Mouse (Mus musculus) limb, embryonic 14.5 days (tissue): Measurements from ENCODE around the gene Hexim1. TPM values are rescaled to one million over a fixed set of nuclear protein-coding genes. Genes with fewer than 3 reads are reported as not detected.
A peak's percentile ranks its signal among the peaks of the same experiment; 100 is the strongest.

ENCODE experiments used
- ATAC-seq: fragments of 200-750 bp; cut with Nextera tagmentation; 2 replicates; pipeline ENCODE4 v1.8.0; 2017; ENCODE audit warnings: low read depth, moderate number of reproducible peaks, moderate TSS enrichment; ENCODE audit not compliant: low FRiP score
- DNase-seq: peaks from one replicate; pipeline ENCODE4 v3.0.0-alpha.2; 2015; ENCODE audit warnings: low spot score
- H3K27ac ChIP-seq: fragments of 300-500 bp; sonication (generic); replicated peaks from 2 replicates; pipeline ENCODE4 v1.5.1; 2014; ENCODE audit warnings: low read depth, mild to moderate bottlenecking, low read length, moderate library complexity, mixed read lengths
- H3K27me3 ChIP-seq: fragments of 300-500 bp; sonication (generic); 2 replicates; pipeline ENCODE4 v1.6.1; 2014; ENCODE audit warnings: low read length, mixed read lengths; ENCODE audit not compliant: control insufficient read depth, insufficient read depth
- H3K36me3 ChIP-seq: fragments of 300-500 bp; sonication (generic); 2 replicates; pipeline ENCODE4 v1.6.1; 2014; ENCODE audit warnings: mild to moderate bottlenecking, low read length, moderate library complexity, mixed read lengths; ENCODE audit not compliant: control insufficient read depth, insufficient read depth
- H3K4me1 ChIP-seq: fragments of 300-500 bp; sonication (generic); 2 replicates; pipeline ENCODE4 v1.6.1; 2014; ENCODE audit warnings: antibody characterized with exemption, low read length, mixed read lengths; ENCODE audit not compliant: control insufficient read depth, insufficient read depth
- H3K4me2 ChIP-seq: fragments of 300-500 bp; sonication (generic); replicated peaks from 2 replicates; pipeline ENCODE4 v1.6.1; 2014; ENCODE audit warnings: low read depth, mild to moderate bottlenecking, low read length, moderate library complexity; ENCODE audit not compliant: severe bottlenecking
- H3K4me3 ChIP-seq: fragments of 300-500 bp; sonication (generic); replicated peaks from 2 replicates; pipeline ENCODE4 v1.5.1; 2014; ENCODE audit warnings: low read length
- H3K9ac ChIP-seq: fragments of 300-500 bp; sonication (generic); 2 replicates; pipeline ENCODE4 v1.6.1; 2014; ENCODE audit warnings: mild to moderate bottlenecking, low read depth, low read length, moderate library complexity; ENCODE audit not compliant: severe bottlenecking
- H3K9me3 ChIP-seq: fragments of 300-500 bp; sonication (generic); 2 replicates; pipeline ENCODE4 v1.6.1; 2016; ENCODE audit warnings: low read length; ENCODE audit not compliant: control insufficient read depth
- POLR2A ChIP-seq: fragments of 200-500 bp; IDR thresholded peaks from 2 replicates; pipeline ENCODE4 v1.8.0; 2012; ENCODE audit warnings: inconsistent platforms, mild to moderate bottlenecking, moderate library complexity, borderline replicate concordance; ENCODE audit not compliant: insufficient read depth, insufficient read length; ENCODE audit errors: extremely low read depth
- WGBS: fragments of 180-500 bp; shearing (Covaris S2); extraction: QIAGEN DNeasy Blood & Tissue Kit; methylation state at CpG from one replicate; pipeline ENCODE4 v1.1.7; 2014; 5-methylcytosine and 5-hydroxymethylcytosine counted together
- polyA plus RNA-seq, 2 experiments: library from polyadenylated mRNA; depleted of rRNA in 1 of 2; stranded (reverse) in 1 of 2; unstranded in 1 of 2; fragments of >200 nt; fragmentation: Nextera tagmentation in 1 of 2; extraction: Ambion mirVana in 1 of 2; gene quantifications; 2 replicates each; pipeline versions ENCODE4 v1.2.1 to v1.2.3; 2012 to 2014

The Hexim1 gene
- polyA plus RNA-seq, 2 experiments: 7.5 to 21.1 TPM

GRCm38 (mm10) chr11:103133456-103134185 is 17.6 kb downstream of the Hexim1 start:
- H3K4me2 ChIP-seq: peak overlapping the region; percentile 55
- H3K27me3 ChIP-seq: no peaks in the 10 kb centered on the region
- ATAC-seq (no peak), DNase-seq (no peak)
- H3K36me3 ChIP-seq: peaks cover 4% of the 10 kb centered on the region
- TF ChIP-seq POLR2A: no peak
- H3K9ac ChIP-seq: peak overlapping the region; percentile 52
- 55% methylated on average over 6 of the region's 6 CpGs for WGBS
- no peaks in the 10 kb centered on the region for H3K9me3 ChIP-seq
- H3K27ac ChIP-seq: peak overlapping the region; percentile 76
- H3K4me1 ChIP-seq: peaks cover 23% of the 10 kb centered on the region
- H3K4me3 ChIP-seq: peak overlapping the region; percentile 100

GRCm38 (mm10) chr11:103134221-103134620 is 18.2 kb downstream of the Hexim1 start:
- H3K4me3 ChIP-seq: no peak overlapping the region
- H3K4me1 ChIP-seq: peaks cover 23% of the 10 kb centered on the region
- peaks cover 10% of the 10 kb centered on the region for H3K36me3 ChIP-seq
- 75% methylated on average over 3 of the region's 3 CpGs for WGBS
- ATAC-seq (no peak), DNase-seq (peak; percentile 25)
- no peaks in the 10 kb centered on the region for H3K9me3 ChIP-seq
- H3K9ac ChIP-seq: no peak overlapping the region; the same call in 1 of the 2 replicates
- H3K27me3 ChIP-seq: no peaks in the 10 kb centered on the region
- no peak for TF ChIP-seq POLR2A
- H3K27ac ChIP-seq: 0 out of 2 replicates have a peak overlapping the region, but pooled peaks have one; percentile 39
- H3K4me2 ChIP-seq: peak overlapping the region; percentile 55; the same call in 1 of the 2 replicates

GRCm38 (mm10) chr11:103136039-103136577 is 20.1 kb downstream of the Hexim1 start:
- no peak for TF ChIP-seq POLR2A
- DNase-seq (no peak), ATAC-seq (no peak)
- no peak overlapping the region for H3K4me3 ChIP-seq
- no peaks in the 10 kb centered on the region for H3K27me3 ChIP-seq
- H3K4me1 ChIP-seq: peaks cover 18% of the 10 kb centered on the region
- H3K36me3 ChIP-seq: peaks cover 21% of the 10 kb centered on the region
- no peak overlapping the region for H3K9ac ChIP-seq
- no peak overlapping the region for H3K27ac ChIP-seq
- H3K9me3 ChIP-seq: no peaks in the 10 kb centered on the region
- no peak overlapping the region for H3K4me2 ChIP-seq
- WGBS: 90% methylated on average over 8 of the region's 8 CpGs

- 84% methylated on average over 14 of the region's 14 CpGs for WGBS
- peak overlapping the region; percentile 67 for H3K27ac ChIP-seq
Observed at GRCm38 (mm10) chr11:103139951-103140762, 24.1 kb downstream of the Hexim1 start.

GRCm38 (mm10) chr11:103140763-103141100 is 24.7 kb downstream of the Hexim1 start:
- Histone ChIP-seq H3K4me1 (peaks cover 28% of the 10 kb centered on the region), H3K4me2 (no peak overlapping the region), H3K27ac (peak overlapping the region; percentile 67), H3K27me3 (no peaks in the 10 kb centered on the region), H3K36me3 (peaks cover 21% of the 10 kb centered on the region), H3K9me3 (no peaks in the 10 kb centered on the region), H3K9ac (no peak overlapping the region), H3K4me3 (no peak overlapping the region)
- no peak for DNase-seq
- TF ChIP-seq POLR2A: no peak
- no peak for ATAC-seq
- 57% methylated on average over 6 of the region's 6 CpGs for WGBS

More at GRCm38 (mm10) chr11:103139951-103140762, 24.1 kb downstream of the Hexim1 start:
- Histone ChIP-seq H3K4me2 (no peak overlapping the region), H3K4me3 (no peak overlapping the region), H3K27me3 (no peaks in the 10 kb centered on the region), H3K36me3 (peaks cover 21% of the 10 kb centered on the region), H3K4me1 (peaks cover 28% of the 10 kb centered on the region), H3K9ac (no peak overlapping the region), H3K9me3 (no peaks in the 10 kb centered on the region)
- no peak for TF ChIP-seq POLR2A
- DNase-seq (no peak), ATAC-seq (no peak)
